Mouse (Mus musculus) G1E (cell line): ENCODE measurements around the gene Crocc.

Experiments used
- CTCF ChIP-seq: IDR thresholded peaks from 2 replicates; pipeline ENCODE4 v1.5.1; 2012; ENCODE audit warnings: low read depth, low read length, inconsistent platforms, mixed read lengths
- GATA1 ChIP-seq: IDR thresholded peaks from 2 replicates; pipeline ENCODE4 v1.6.1; 2012; ENCODE audit warnings: borderline replicate concordance, low read length, inconsistent platforms, mixed read lengths
- TAL1 ChIP-seq: conservative IDR thresholded peaks from 2 replicates; pipeline ENCODE4 v1.6.1; 2012; ENCODE audit warnings: low read depth, low read length, inconsistent platforms, mixed read lengths

DNA sequence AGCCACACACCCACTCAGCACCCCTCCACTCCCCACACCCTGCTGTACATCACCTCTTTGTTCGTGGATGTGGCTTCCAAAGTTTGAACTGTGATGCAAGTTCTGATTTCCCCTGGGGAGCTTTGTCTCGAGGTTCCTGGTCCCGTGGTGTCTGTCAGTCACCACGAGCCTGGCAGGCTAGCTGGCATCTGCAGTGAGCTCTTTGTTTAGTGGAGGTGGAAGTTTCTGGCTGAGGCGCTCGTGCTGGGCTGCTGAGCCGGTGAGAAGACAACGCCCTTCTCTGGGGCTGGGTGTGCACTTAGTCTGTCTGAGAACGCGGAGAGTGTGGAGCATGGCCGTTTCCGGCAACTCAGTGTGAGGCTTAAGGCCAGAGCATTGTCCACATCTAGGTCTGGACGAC is 88.7 kb downstream of the Crocc start:
- TF ChIP-seq TAL1 (no peak), GATA1 (no peak), CTCF (no peak)
